Mouse (Mus musculus) forelimb bud, embryonic 11.5 days (tissue): ENCODE measurements around the gene Lingo3.
A peak's percentile ranks its signal among the peaks of the same experiment; 100 is the strongest.

Experiments
- DNase-seq: peaks from one replicate; pipeline ENCODE4 v3.0.0-alpha.2; 2012; ENCODE audit warnings: low read depth, low spot score

Gene Lingo3

DNA sequence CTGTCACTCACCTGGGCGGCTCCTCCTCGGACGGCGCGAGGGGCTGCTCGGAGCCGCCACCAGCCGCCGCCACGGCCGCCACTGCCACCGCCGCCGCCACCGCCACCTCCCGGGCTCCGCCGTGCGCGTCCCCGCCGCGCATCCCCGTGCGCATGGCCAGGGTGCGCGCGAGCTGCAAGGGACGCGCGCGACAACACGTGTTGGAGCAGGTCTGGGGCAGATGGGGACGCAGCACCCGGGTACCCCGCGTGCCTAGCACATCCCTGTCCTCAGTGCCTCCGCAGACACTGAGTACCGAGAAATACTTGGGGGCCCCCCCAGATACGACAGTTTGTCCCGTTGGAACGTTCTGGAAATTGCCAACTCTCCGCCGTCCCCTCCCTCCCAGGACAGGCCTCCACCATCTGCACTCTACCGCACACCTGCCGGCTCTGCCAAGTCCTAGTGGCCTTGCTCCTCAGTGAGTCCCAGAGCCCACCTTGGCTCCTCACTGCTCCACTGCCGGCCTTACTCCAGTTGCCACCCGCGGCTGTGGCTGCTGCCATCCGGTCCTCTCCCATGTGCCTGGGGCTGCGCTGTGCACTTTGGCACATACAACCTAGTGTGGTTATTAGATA is at the start of gene Lingo3:
Lingo3 (minus strand) TSS at position 109 of the 617 bp plus-strand sequence.
- DNase-seq, result no peak

DNA sequence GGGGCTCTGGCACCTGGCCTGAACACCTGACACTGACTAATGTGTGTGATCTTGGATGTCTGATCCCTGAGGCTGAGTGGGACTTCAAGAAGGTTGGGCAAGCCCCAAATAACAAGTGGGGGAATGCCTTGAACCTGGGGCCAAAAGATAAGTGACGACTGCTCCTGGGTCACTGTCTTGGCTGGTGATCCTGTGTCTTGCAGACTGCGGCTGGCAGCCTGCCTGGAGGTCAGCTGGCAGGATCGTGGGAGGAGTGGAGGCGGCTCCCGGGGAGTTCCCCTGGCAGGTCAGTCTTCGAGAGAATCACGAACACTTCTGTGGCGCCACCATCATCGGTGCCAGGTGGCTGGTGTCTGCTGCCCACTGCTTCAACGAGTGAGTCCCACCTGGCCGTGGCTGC is 43.3 kb upstream of the Lingo3 start:
- DNase-seq, result no peak

DNA sequence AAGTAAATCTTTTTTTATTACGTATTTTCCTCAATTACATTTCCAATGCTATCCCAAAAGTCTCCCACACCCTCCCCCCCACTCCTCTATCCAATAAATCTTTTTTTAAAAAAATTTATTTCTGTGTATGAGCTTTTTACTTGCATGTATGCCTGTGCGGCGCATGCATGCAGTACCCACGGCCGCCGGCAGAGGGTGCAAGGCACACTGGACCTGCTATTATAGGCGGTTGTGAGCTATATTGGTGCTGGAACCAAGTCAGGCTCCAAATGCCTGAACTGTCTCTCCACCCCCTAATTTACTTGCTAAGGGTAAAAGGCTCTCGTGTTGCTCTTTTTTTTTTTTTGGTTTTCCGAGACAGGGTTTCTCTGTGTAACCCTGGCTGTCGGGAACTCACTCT is 37.5 kb upstream of the Lingo3 start:
- DNase-seq, result peak; percentile 72

- no peak for DNase-seq
Measured at GRCm38 (mm10) chr10:80880901-80881300, 37.1 kb upstream of the Lingo3 start.

GRCm38 (mm10) chr10:80880131-80880641 is 36.3 kb upstream of the Lingo3 start:
- peak; percentile 73 for DNase-seq

DNA sequence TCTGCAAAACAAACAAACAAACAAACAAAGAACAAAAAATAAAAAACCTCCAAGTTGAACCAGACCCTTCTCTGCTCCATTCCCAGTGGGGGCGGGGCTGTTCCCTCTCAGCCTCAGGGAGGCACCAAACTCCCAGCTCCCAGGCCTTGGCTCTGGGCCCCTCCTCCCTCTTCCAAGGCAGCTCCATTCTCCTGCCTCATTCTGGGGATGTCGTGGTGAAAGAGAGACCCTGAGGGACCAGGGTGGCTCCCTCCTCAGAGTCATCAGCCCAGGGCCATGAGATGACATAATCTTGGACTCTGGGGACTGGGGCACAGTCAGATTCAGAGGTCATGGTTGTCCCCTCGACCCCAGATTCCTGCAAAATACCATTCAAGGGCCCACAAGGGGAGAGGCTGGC is 32.8 kb upstream of the Lingo3 start:
- no peak for DNase-seq

GRCm38 (mm10) chr10:80876028-80876427 is 32.2 kb upstream of the Lingo3 start:
- peak; percentile 63 for DNase-seq

GRCm38 (mm10) chr10:80874035-80874434 is 30.2 kb upstream of the Lingo3 start:
- no peak for DNase-seq

DNA sequence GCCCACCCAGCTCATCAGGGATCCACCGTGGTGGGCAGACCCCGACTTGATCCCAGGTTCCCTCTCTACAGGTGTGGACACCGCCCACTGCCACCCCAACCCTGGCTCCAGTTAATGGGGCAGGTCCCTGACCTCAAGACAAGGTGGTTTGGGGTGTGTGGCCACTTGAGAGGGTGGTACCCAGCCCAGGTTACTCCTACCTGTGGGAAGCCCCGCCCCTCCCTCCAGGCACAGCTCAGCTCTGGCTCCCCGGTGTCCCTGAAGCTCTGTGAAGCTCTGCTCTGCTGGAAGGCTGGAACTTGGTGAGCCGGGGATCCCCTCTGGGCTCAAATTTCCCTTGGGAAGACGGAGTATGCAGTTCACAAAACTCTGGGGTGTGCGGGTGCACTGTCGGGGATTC is 27.7 kb upstream of the Lingo3 start, which contains the start of gene Tmprss9:
Tmprss9 (plus strand) TSS at position 268 of the 400 bp plus-strand sequence.
- DNase-seq, result no peak

GRCm38 (mm10) chr10:80870993-80871392 is 27.2 kb upstream of the Lingo3 start:
- no peak for DNase-seq

- no peak for DNase-seq
Measured at GRCm38 (mm10) chr10:80864446-80864845, 20.6 kb upstream of the Lingo3 start.

- no peak for DNase-seq
Measured at GRCm38 (mm10) chr10:80862305-80862704, 18.5 kb upstream of the Lingo3 start.

DNA sequence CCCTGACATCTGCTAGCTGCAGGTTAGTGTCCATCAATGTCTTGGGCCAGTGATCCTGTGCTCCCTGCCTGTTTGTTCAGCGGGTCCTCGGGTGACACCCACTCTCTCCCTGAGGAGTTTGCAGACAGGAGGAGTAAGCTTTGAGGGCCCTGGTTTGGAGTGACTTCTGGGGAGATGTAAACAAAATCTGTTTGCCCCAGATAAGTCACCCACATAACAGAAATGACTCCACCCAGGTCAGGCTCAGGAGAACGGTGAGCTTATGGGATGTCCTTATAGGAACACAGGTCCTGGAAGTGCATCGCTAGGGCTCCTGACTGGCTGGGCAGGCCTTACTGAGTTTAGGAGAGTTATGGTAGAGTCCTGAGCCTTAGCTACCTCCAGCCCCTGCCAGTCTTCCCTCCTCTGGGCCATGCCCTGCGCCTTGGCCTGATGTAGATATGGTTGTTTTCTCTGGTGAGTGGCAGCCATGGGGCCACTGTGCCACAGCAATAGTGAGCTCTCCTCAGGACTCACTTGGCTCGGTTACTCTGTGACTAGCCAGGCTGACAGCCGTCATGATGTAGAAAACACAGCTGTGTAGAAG is 14.6 kb upstream of the Lingo3 start:
- DNase-seq, result no peak

DNA sequence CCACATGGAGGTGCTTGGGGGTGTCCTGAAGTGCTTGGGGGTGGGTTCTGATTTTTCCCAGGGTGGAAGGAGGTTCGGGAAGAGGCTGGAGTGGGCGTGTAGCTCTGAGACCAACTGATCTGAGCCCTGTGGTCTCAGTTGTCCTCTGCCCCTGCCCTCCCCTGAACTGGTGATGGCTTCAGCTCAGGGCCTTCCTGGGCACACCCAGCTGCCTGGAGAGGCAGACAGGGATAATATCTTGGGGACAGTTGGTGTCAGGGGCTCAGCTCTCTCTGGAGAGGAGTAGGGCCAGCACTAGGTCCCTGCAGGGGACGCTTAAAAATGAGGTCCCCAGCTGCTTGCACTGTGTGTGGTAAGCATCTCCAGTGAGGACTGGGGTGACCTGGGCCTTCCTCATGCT is 14.0 kb upstream of the Lingo3 start:
- no peak for DNase-seq

DNA sequence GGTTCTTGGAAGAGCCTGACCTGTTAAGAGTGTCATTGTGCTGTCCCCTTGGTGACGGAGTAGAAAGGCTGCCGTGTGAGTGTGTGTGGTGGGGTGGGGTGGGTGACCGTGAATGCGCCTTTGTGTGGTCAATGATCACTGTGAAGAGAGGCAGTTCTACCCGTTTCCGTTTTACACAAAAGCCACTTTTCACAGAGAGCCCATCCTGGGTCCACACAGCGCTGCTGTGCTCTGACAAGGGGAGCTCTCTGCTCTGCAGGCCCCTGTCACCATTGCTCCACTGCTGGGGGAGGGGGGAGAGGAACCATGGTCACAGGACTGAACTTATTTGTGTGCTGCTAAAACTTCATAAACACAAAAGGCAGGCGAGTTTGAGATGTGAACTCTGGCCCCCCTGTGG is 13.5 kb upstream of the Lingo3 start:
- no peak for DNase-seq

DNA sequence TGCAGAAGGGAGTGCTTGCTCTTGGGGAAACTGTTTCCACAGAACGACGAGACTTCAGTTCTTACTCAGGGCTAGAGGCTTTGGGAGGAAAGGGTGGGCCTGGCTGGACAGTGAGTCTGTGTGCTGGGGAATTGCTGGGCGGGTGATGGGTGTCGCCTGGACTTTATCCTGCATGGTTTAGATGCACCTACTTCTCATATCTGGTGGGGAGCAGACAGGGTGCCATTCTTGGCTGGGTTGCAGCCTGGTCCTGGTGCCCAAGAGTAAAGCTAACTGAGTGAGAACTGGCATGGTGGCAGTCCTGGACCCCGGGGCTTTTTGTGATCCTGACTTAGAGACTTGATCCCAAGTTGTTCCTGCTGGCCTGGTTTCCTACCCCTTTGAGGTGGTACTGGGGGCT is 13.1 kb upstream of the Lingo3 start:
- DNase-seq, result no peak

GRCm38 (mm10) chr10:80856267-80856666 is 12.4 kb upstream of the Lingo3 start:
- DNase-seq, result peak; percentile 41

GRCm38 (mm10) chr10:80855749-80856073 is 11.9 kb upstream of the Lingo3 start:
- DNase-seq, result no peak

DNA sequence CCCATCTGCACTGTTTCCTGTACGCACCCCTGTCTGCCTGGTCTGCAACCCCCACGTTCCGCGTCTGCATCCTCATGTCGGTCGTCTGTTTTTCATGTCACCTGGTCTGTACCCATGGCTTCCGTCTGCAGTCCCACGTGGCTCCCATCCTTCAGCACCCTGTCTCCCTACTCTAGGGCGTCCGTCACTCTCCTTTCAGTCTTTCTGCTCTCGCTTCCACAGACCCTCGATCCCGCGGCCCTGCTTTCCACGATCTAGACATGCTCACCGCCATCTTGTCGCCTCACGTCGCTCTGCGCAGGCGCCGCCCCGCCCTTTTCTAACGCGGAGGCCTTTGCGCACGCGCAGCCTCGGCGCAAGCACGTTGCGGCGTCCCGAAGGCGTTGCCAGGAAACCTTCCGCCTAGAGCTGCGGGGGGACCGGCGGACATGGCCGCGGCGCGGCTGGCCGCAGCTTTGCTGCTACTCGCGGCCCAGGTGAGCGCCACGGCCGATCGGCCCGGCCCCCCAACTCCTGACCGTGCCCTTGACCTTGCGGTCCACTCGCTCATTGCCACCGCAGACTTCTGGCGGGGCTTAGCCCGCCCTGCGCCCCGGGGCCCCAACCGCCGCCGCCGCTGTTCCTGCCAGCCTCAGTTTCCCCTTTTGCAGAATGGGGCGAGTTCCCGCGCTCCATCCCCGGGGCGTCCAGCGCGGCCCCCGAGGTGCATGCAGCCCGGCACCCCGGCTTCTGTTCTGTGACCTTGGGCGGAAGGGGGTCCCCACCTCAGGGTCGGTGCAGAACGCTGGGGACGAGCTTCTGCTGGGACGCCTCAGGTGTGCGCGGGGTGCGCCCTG is 11.3 kb upstream of the Lingo3 start, which contains the start of the genes Lsm7 and Sppl2b:
Lsm7 (minus strand) TSS at position 297 of the 836 bp plus-strand sequence.
Sppl2b (plus strand) TSS at position 363 of the 836 bp plus-strand sequence.
- peak; percentile 96 for DNase-seq

- DNase-seq, result no peak
Measured at GRCm38 (mm10) chr10:80848571-80848970, 4.7 kb upstream of the Lingo3 start.

DNA sequence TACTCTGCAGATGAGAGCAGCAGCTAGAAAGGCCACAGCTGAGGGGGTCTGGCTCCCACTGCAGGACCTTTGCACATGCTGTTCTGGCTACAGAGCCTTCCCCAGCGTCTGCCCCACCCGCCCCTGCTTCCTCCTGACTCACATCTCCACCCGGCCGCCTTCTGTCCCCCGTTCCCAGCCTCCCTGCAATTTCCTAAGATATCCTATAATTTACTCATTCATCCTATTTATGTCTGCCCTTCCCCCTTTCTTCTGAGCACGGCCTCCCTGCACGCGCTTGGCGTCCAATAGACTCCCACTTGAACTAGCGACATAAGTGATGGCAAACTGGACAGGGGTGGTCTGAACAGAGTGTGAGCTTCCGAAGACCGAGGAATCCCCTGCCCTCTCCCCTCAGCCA is 1.9 kb upstream of the Lingo3 start:
- DNase-seq, result no peak

DNA sequence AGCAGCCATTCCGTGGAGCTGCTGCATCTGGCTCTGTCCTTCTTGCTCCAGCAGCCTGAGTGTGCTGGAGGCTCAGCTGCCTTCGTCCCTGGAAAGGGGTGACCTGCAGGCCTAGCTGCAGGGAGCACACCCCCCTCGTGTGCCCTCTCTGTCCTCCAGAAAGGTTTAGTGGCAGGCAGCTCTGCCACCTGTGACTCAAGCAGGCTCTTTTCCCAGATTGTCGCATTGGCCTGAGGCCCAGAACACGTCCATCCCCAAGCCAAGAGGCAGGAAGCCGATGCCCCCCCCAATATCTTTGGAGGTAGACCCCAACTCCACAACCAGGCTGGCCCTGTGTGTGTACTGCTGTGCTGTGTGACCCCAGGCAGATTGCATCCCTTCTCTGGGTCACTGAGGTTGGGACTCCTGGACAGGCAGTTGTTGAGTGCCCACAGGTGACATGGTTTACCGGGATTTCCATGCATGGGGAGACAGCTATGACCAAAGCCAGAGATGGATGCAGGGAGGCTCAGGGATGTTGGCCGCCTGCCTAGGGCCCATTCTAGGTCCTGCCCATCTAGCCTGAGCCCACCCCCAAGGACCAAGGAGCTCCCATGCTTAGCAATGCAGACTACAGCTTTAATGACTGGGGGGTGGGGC is 1.3 kb upstream of the Lingo3 start:
- DNase-seq, result no peak
